Mouse (Mus musculus) liver, embryonic 14.5 days (tissue): ENCODE results near the gene Esp22.

Source experiments
- CTCF ChIP-seq: IDR thresholded peaks from 2 replicates; pipeline ENCODE4 v1.5.1; 2016; ENCODE audit warnings: antibody characterized with exemption, low read depth, control low read depth
- EP300 ChIP-seq: IDR thresholded peaks from 2 replicates; pipeline ENCODE4 v1.6.1; 2016; ENCODE audit warnings: antibody characterized with exemption, low read depth

- no peak for TF ChIP-seq EP300
- TF ChIP-seq CTCF = no peak
Observed at GRCm38 (mm10) chr17:39095034-39095433, at the start of gene Esp22.
